Mouse (Mus musculus): ENCODE measurements at regions not wholly inside any gene's neighbourhood (a gene's known extent, or its start where the extent isn't known, plus 50 kb on each side); places are given as distances from the start of the nearest gene placed in this dataset.

GRCm38 (mm10) chr3:18295921-18296320 lies 347.7 kb downstream of the Cypt12 start:
- Histone ChIP-seq H3K4me1 (ENCODE audit: insufficient read depth, low read length) (no peaks in the 10 kb centered on the region), H3K36me3 (ENCODE audit: insufficient read depth, low read length) (no peaks in the 10 kb centered on the region), H3K9ac (replicated peaks; ENCODE audit: low read length, poor library complexity, severe bottlenecking) (no peak overlapping the region), H3K27me3 (ENCODE audit: insufficient read depth, low read length) (no peaks in the 10 kb centered on the region), H3K9me3 (ENCODE audit: low read length) (no peaks in the 10 kb centered on the region), H3K27ac (ENCODE audit: low read depth, low read length) (no peak overlapping the region), H3K4me2 (ENCODE audit: low read depth, low read length, poor library complexity, severe bottlenecking) (no peak overlapping the region), H3K4me3 (ENCODE audit: low read depth, low read length) (no peak overlapping the region)
- no peak for TF ChIP-seq CTCF (IDR thresholded peaks at IDR 0.05)
- 97% methylated on average over 4 of the region's 4 CpGs for WGBS
- DNase-seq (ENCODE audit: low spot score), result no peak
- no peak for ATAC-seq (ENCODE audit: low FRiP score)

DNA sequence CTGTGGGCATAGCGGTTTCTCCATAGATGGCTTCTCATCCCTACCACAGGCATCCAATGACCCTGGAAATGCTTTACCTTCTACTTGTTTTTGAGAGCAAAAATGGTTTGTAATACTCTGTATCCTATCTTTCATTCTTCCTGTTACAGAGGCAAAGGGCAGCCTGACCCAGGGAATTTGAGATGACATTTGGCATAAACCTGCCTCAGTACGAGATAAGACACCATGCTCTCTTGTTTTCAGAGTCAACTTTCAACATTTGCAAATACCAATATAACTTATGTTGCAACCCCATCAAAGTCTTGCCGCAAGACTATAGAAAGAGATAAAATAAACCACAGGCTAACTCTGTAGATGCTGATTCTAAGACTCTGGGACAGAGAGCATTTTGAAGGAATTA lies 350.5 kb downstream of the Cypt12 start:
- DNase-seq (ENCODE audit: low spot score), result no peak
- H3K27me3 ChIP-seq (ENCODE audit: insufficient read depth, low read length), result no peaks in the 10 kb centered on the region
- no peak overlapping the region for H3K9ac ChIP-seq (replicated peaks; ENCODE audit: low read length, poor library complexity, severe bottlenecking)
- ATAC-seq (ENCODE audit: low FRiP score), result no peak
- H3K36me3 ChIP-seq (ENCODE audit: insufficient read depth, low read length), result no peaks in the 10 kb centered on the region
- H3K4me2 ChIP-seq (ENCODE audit: low read depth, low read length, poor library complexity, severe bottlenecking), result no peak overlapping the region
- WGBS, result 97% methylated on average over 3 of the region's 3 CpGs
- no peak overlapping the region for H3K4me3 ChIP-seq (ENCODE audit: low read depth, low read length)
- no peak overlapping the region for H3K27ac ChIP-seq (ENCODE audit: low read depth, low read length)
- H3K4me1 ChIP-seq (ENCODE audit: insufficient read depth, low read length), result no peaks in the 10 kb centered on the region
- TF ChIP-seq CTCF (IDR thresholded peaks at IDR 0.05), result no peak
- no peaks in the 10 kb centered on the region for H3K9me3 ChIP-seq (ENCODE audit: low read length)

- H3K9me3 ChIP-seq (ENCODE audit: low read length), result no peaks in the 10 kb centered on the region
- H3K4me3 ChIP-seq (ENCODE audit: low read depth, low read length), result no peak overlapping the region
- no peaks in the 10 kb centered on the region for H3K4me1 ChIP-seq (ENCODE audit: insufficient read depth, low read length)
- WGBS, result 44% methylated on average over 2 of the region's 2 CpGs
- H3K36me3 ChIP-seq (ENCODE audit: insufficient read depth, low read length), result no peaks in the 10 kb centered on the region
- no peak overlapping the region for H3K9ac ChIP-seq (replicated peaks; ENCODE audit: low read length, poor library complexity, severe bottlenecking)
- peak; percentile 41 for DNase-seq (ENCODE audit: low spot score)
- ATAC-seq (ENCODE audit: low FRiP score), result no peak
- no peak overlapping the region for H3K4me2 ChIP-seq (ENCODE audit: low read depth, low read length, poor library complexity, severe bottlenecking)
- TF ChIP-seq CTCF (IDR thresholded peaks at IDR 0.05), result no peak
- H3K27ac ChIP-seq (ENCODE audit: low read depth, low read length), result no peak overlapping the region
- H3K27me3 ChIP-seq (ENCODE audit: insufficient read depth, low read length), result no peaks in the 10 kb centered on the region
Observed at GRCm38 (mm10) chr3:18299502-18299901, 351.3 kb downstream of the Cypt12 start.

DNA sequence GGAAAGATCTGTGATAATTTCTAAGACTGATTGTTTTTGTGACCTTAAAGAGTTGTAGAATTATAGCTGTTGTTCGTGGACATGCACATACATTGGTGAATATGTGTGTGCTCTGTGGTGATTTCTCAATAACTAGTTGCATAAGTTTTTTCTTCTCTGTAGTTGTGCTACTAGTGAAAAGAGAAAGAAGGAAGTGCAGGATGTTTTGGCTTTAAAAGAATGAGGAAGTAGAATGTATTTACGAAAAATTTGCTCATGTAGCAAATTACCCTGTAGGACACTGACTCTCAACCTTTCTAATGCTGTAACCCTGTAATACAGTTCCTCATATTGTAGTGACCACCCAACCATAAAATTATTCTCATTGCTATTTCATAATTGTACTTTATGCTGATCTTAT lies 371.2 kb downstream of the Cypt12 start:
- H3K36me3 ChIP-seq (ENCODE audit: insufficient read depth, low read length), result no peaks in the 10 kb centered on the region
- H3K27me3 ChIP-seq (ENCODE audit: insufficient read depth, low read length), result no peaks in the 10 kb centered on the region
- DNase-seq (ENCODE audit: low spot score) (no peak), ATAC-seq (ENCODE audit: low FRiP score) (no peak)
- no peaks in the 10 kb centered on the region for H3K4me1 ChIP-seq (ENCODE audit: insufficient read depth, low read length)
- TF ChIP-seq CTCF (IDR thresholded peaks at IDR 0.05), result no peak
- H3K9me3 ChIP-seq (ENCODE audit: low read length), result no peaks in the 10 kb centered on the region
- H3K4me2 ChIP-seq (ENCODE audit: low read depth, low read length, poor library complexity, severe bottlenecking), result no peak overlapping the region
- H3K4me3 ChIP-seq (ENCODE audit: low read depth, low read length), result no peak overlapping the region
- H3K27ac ChIP-seq (ENCODE audit: low read depth, low read length), result no peak overlapping the region
- H3K9ac ChIP-seq (replicated peaks; ENCODE audit: low read length, poor library complexity, severe bottlenecking), result no peak overlapping the region
- 91% methylated on average over 2 of the region's 2 CpGs for WGBS

GRCm38 (mm10) chr3:18333182-18333581 lies 385.0 kb downstream of the Cypt12 start:
- Histone ChIP-seq H3K27ac (ENCODE audit: low read depth, low read length) (no peak overlapping the region), H3K4me3 (ENCODE audit: low read depth, low read length) (no peak overlapping the region), H3K9me3 (ENCODE audit: low read length) (no peaks in the 10 kb centered on the region), H3K9ac (replicated peaks; ENCODE audit: low read length, poor library complexity, severe bottlenecking) (no peak overlapping the region), H3K4me1 (ENCODE audit: insufficient read depth, low read length) (no peaks in the 10 kb centered on the region), H3K27me3 (ENCODE audit: insufficient read depth, low read length) (no peaks in the 10 kb centered on the region), H3K4me2 (ENCODE audit: low read depth, low read length, poor library complexity, severe bottlenecking) (no peak overlapping the region), H3K36me3 (ENCODE audit: insufficient read depth, low read length) (no peaks in the 10 kb centered on the region)
- no peak for TF ChIP-seq CTCF (IDR thresholded peaks at IDR 0.05)
- DNase-seq (ENCODE audit: low spot score), result no peak
- ATAC-seq (ENCODE audit: low FRiP score), result no peak

DNA sequence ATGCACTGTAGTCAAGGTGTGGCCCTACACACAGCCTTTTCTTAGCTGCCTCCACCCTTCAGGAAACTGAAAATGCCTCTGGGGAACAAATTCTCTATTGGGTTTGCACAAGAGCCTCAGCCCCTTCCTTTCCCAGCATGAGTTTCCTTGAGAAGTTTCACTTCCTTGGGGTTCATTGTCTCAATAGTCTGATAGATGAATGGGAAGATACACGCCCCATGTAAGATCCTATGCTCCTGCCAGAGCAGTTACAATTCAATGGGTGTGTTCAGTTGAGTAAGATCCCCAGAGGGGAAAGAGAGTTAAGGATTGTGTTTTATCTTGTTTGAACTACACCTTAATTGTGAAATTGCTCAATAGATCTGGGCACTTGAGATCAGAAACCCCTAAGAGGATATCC lies 391.0 kb downstream of the Cypt12 start:
- DNase-seq (ENCODE audit: low spot score) (no peak), ATAC-seq (ENCODE audit: low FRiP score) (no peak)
- H3K4me2 ChIP-seq (ENCODE audit: low read depth, low read length, poor library complexity, severe bottlenecking), result no peak overlapping the region
- TF ChIP-seq CTCF (IDR thresholded peaks at IDR 0.05), result no peak
- H3K4me1 ChIP-seq (ENCODE audit: insufficient read depth, low read length), result no peaks in the 10 kb centered on the region
- no peaks in the 10 kb centered on the region for H3K9me3 ChIP-seq (ENCODE audit: low read length)
- no peak overlapping the region for H3K27ac ChIP-seq (ENCODE audit: low read depth, low read length)
- no peak overlapping the region for H3K9ac ChIP-seq (replicated peaks; ENCODE audit: low read length, poor library complexity, severe bottlenecking)
- no peaks in the 10 kb centered on the region for H3K36me3 ChIP-seq (ENCODE audit: insufficient read depth, low read length)
- no peak overlapping the region for H3K4me3 ChIP-seq (ENCODE audit: low read depth, low read length)
- H3K27me3 ChIP-seq (ENCODE audit: insufficient read depth, low read length), result no peaks in the 10 kb centered on the region
- WGBS, result 66% methylated on average over 1 of the region's 1 CpGs

DNA sequence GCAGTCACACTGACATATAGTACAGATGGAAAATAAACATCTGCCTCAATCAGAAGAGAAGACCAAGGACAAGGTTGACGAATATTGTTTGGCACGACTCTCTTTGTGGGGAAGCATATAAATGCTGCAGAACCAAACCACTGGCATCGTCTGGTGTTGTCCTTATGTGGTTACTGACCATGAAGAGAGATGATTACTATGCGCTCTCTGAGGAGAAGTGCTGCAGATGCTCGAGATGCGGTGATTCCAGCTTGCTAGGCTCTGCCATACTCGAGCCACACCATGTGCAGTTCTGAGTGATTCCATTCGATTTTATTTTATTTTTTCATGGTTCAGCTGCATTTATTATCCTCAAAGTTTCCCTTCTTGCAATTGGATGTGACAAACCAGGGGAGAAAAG lies 393.5 kb downstream of the Cypt12 start:
- no peaks in the 10 kb centered on the region for H3K4me1 ChIP-seq (ENCODE audit: insufficient read depth, low read length)
- no peaks in the 10 kb centered on the region for H3K27me3 ChIP-seq (ENCODE audit: insufficient read depth, low read length)
- no peak overlapping the region for H3K9ac ChIP-seq (replicated peaks; ENCODE audit: low read length, poor library complexity, severe bottlenecking)
- no peak for TF ChIP-seq CTCF (IDR thresholded peaks at IDR 0.05)
- H3K36me3 ChIP-seq (ENCODE audit: insufficient read depth, low read length), result no peaks in the 10 kb centered on the region
- no peak for DNase-seq (ENCODE audit: low spot score)
- 78% methylated on average over 8 of the region's 8 CpGs for WGBS
- H3K9me3 ChIP-seq (ENCODE audit: low read length), result no peaks in the 10 kb centered on the region
- no peak overlapping the region for H3K4me3 ChIP-seq (ENCODE audit: low read depth, low read length)
- H3K27ac ChIP-seq (ENCODE audit: low read depth, low read length), result no peak overlapping the region
- no peak overlapping the region for H3K4me2 ChIP-seq (ENCODE audit: low read depth, low read length, poor library complexity, severe bottlenecking)
- ATAC-seq (ENCODE audit: low FRiP score), result no peak

Data from midbrain, postnatal 0 days (tissue).